Mouse (Mus musculus) megakaryocyte, embryonic 14.5 days (primary cell): ENCODE measurements around the gene Trip10. TPM values are rescaled to one million over a fixed set of nuclear protein-coding genes. Genes with fewer than 3 reads are reported as not detected.

Source experiments
- H3K27me3 ChIP-seq: replicated peaks from 2 replicates; pipeline ENCODE3; 2012; ENCODE audit warnings: inconsistent platforms
- H3K36me3 ChIP-seq: replicated peaks from 2 replicates; pipeline ENCODE3; 2012; ENCODE audit warnings: low read length, inconsistent platforms, mixed read lengths
- H3K4me1 ChIP-seq: 2 replicates; pipeline ENCODE4 v1.6.1; 2012; ENCODE audit warnings: inconsistent platforms
- H3K4me3 ChIP-seq: replicated peaks from 2 replicates; pipeline ENCODE3; 2012; ENCODE audit warnings: moderate library complexity, mild to moderate bottlenecking, inconsistent platforms
- H3K9me3 ChIP-seq: 2 replicates; pipeline ENCODE4 v1.6.1; 2012; ENCODE audit warnings: inconsistent platforms
- FLI1 ChIP-seq: IDR thresholded peaks from 2 replicates; pipeline ENCODE4 v1.6.1; 2012; ENCODE audit warnings: low read length, inconsistent platforms, mixed read lengths
- GATA1 ChIP-seq: IDR thresholded peaks from 3 replicates; pipeline ENCODE4 v1.6.1; 2012; ENCODE audit warnings: mixed read lengths, low read length, inconsistent platforms, borderline replicate concordance
- polyA plus RNA-seq: library from polyadenylated mRNA; stranded (reverse); fragments of >175 nt; gene quantifications from 2 replicates; pipeline ENCODE4 v1.2.3, GENCODE M21; 2012; ENCODE audit warnings: low replicate concordance; ENCODE audit not compliant: insufficient read depth

Gene Trip10
- polyA plus RNA-seq, 1 experiment: 45.7 TPM

- no peaks in the 10 kb centered on the region for H3K27me3 ChIP-seq
- peaks cover 100% of the 10 kb centered on the region for H3K4me1 ChIP-seq
- TF ChIP-seq GATA1 (no peak), FLI1 (no peak)
- H3K4me3 ChIP-seq: peak overlapping the region; percentile 88
- H3K36me3 ChIP-seq: peaks cover 92% of the 10 kb centered on the region
- H3K9me3 ChIP-seq: peaks cover 5% of the 10 kb centered on the region; the same call in 1 of the 2 replicates
Observed at GRCm38 (mm10) chr17:57285077-57285476, 35.8 kb downstream of the Trip10 start.

DNA sequence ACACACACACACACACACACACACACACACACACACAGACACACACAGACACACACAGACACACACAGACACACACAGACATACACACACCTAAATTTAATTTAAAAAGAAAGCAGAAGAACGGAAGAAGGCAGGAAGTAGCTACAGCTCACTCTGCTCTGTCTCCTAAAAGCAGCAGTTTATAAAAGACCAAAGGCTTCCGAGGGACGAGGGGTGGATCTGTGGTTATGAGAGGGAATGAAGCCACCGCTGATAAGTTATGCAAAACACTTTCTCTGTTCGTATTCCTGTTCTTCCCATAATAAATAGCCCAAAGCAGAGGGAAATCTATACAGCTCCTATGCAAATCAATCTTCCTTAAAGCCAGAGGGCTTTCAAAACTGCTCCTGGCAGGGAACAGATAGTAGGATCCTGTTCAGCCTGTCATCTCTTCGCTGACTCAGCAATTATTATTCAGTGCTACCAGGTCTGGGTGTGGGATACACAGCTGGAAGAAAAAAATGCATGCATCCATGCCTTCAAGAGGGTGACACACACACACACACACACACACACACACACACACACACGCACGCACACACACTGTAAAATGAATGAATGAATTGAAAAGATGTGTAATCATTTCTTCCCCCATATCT is 37.6 kb downstream of the Trip10 start:
- Histone ChIP-seq H3K4me1 (peaks cover 100% of the 10 kb centered on the region), H3K4me3 (peak overlapping the region; percentile 88), H3K36me3 (peaks cover 86% of the 10 kb centered on the region), H3K9me3 (peaks cover 5% of the 10 kb centered on the region; the same call in 1 of the 2 replicates), H3K27me3 (no peaks in the 10 kb centered on the region)
- TF ChIP-seq FLI1 (no peak), GATA1 (peak; percentile 60; the same call in 1 of the 3 replicates)

GRCm38 (mm10) chr17:57289252-57289651 is 40.0 kb downstream of the Trip10 start:
- H3K36me3 ChIP-seq: peaks cover 86% of the 10 kb centered on the region
- TF ChIP-seq GATA1: no peak
- no peak for TF ChIP-seq FLI1
- H3K4me1 ChIP-seq: peaks cover 100% of the 10 kb centered on the region
- peaks cover 5% of the 10 kb centered on the region; the same call in 1 of the 2 replicates for H3K9me3 ChIP-seq
- H3K4me3 ChIP-seq: peak overlapping the region; percentile 88
- no peaks in the 10 kb centered on the region for H3K27me3 ChIP-seq

GRCm38 (mm10) chr17:57290001-57290670 is 40.9 kb downstream of the Trip10 start:
- Histone ChIP-seq H3K4me1 (peaks cover 100% of the 10 kb centered on the region), H3K27me3 (no peaks in the 10 kb centered on the region), H3K4me3 (peak overlapping the region; percentile 88), H3K36me3 (peaks cover 86% of the 10 kb centered on the region), H3K9me3 (peaks cover 5% of the 10 kb centered on the region; the same call in 1 of the 2 replicates)
- TF ChIP-seq GATA1 (peak; percentile 98), FLI1 (peak; percentile 98)

- peaks cover 100% of the 10 kb centered on the region for H3K4me1 ChIP-seq
- H3K27me3 ChIP-seq: no peaks in the 10 kb centered on the region
- H3K9me3 ChIP-seq: peaks cover 5% of the 10 kb centered on the region; the same call in 1 of the 2 replicates
- H3K4me3 ChIP-seq: peak overlapping the region; percentile 88
- TF ChIP-seq FLI1 (no peak), GATA1 (no peak)
- H3K36me3 ChIP-seq: peaks cover 86% of the 10 kb centered on the region
Observed at GRCm38 (mm10) chr17:57290671-57291055, 41.4 kb downstream of the Trip10 start.

- H3K36me3 ChIP-seq: peaks cover 90% of the 10 kb centered on the region
- peaks cover 5% of the 10 kb centered on the region; the same call in 1 of the 2 replicates for H3K9me3 ChIP-seq
Observed at GRCm38 (mm10) chr17:57292302-57292701, 43.0 kb downstream of the Trip10 start.

DNA sequence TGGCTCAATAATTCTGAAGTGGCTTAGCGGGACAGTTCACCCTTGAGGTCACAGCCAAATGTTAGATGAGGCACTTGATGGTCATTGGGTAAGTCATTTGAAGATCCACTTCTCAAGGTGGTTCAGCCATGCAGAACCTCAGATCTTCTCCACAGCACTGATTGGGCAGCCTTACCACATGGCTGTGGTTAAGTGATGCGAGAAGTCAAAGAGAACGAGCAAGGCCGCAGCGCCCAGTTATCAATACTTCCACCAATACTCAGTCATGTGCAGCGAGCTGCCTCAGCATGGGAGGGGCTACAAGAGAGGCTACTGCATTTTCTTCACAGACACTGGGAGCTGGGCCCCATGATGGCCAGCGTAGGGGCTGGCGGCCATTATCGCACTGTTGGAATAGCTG is 43.7 kb downstream of the Trip10 start:
- H3K9me3 ChIP-seq: peaks cover 5% of the 10 kb centered on the region; the same call in 1 of the 2 replicates
- TF ChIP-seq FLI1 (no peak), GATA1 (no peak)
- H3K27me3 ChIP-seq: no peaks in the 10 kb centered on the region
- no peak overlapping the region for H3K4me3 ChIP-seq
- H3K4me1 ChIP-seq: peaks cover 97% of the 10 kb centered on the region
- peaks cover 91% of the 10 kb centered on the region for H3K36me3 ChIP-seq

More at GRCm38 (mm10) chr17:57292302-57292701, 43.0 kb downstream of the Trip10 start:
- TF ChIP-seq GATA1: no peak
- no peak for TF ChIP-seq FLI1
- H3K27me3 ChIP-seq: no peaks in the 10 kb centered on the region
- H3K4me3 ChIP-seq: peak overlapping the region; percentile 80
- H3K4me1 ChIP-seq: peaks cover 100% of the 10 kb centered on the region

DNA sequence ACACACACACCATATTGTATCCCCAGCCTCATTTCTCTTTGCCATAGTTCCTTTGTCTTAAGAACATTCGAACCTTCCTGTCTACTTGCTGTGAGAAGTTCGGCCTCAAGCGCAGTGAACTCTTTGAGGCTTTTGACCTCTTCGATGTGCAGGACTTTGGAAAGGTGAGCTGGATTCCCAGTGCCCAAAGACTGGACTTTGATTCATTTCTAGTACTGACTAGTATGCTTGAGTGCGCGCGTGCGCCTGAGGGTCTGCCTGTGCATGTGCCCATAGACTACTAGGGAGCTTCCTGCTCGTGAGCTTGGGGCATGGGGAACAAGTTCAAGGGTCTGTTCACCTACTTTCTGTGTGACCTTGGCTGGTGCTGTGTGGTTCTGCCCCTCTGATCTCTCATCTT is 46.7 kb downstream of the Trip10 start:
- H3K27me3 ChIP-seq: no peaks in the 10 kb centered on the region
- peaks cover 87% of the 10 kb centered on the region for H3K4me1 ChIP-seq
- peaks cover 98% of the 10 kb centered on the region for H3K36me3 ChIP-seq
- H3K4me3 ChIP-seq: no peak overlapping the region
- H3K9me3 ChIP-seq: no peaks in the 10 kb centered on the region
- TF ChIP-seq FLI1: no peak
- no peak for TF ChIP-seq GATA1

- TF ChIP-seq FLI1: no peak
- TF ChIP-seq GATA1: no peak
- Histone ChIP-seq H3K9me3 (no peaks in the 10 kb centered on the region), H3K4me1 (peaks cover 84% of the 10 kb centered on the region), H3K36me3 (peaks cover 98% of the 10 kb centered on the region), H3K27me3 (no peaks in the 10 kb centered on the region), H3K4me3 (no peak overlapping the region)
Observed at GRCm38 (mm10) chr17:57297040-57297439, 47.8 kb downstream of the Trip10 start.

GRCm38 (mm10) chr17:57305593-57305992 is 56.3 kb downstream of the Trip10 start:
- H3K36me3 ChIP-seq: peaks cover 99% of the 10 kb centered on the region
- H3K4me3 ChIP-seq: no peak overlapping the region
- H3K9me3 ChIP-seq: no peaks in the 10 kb centered on the region
- TF ChIP-seq GATA1 (no peak), FLI1 (no peak)
- peaks cover 44% of the 10 kb centered on the region for H3K4me1 ChIP-seq
- H3K27me3 ChIP-seq: no peaks in the 10 kb centered on the region
